Mouse (Mus musculus): Measurements from ENCODE around the gene Rnf215.

DNA sequence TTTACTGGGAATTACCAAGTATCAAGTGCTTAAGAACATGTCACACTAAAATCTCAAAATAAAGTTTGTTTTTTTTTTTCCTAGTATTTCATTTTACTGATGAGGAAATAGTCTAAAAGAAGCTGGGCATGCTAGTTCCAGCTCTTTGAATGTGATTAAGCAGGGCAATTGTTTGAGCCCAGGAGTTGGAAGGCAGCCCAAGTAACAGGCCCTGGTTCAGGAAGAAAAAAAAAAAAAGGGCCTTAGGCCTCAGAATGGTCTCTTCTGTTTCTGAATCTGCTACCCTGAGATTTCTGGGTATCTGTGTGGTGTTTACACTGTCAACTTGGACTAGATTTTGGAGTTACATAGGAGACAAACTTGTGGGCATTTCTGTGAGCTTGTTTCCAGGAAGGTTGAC lies 48.5 kb downstream of the Rnf215 start:
- TF ChIP-seq POLR2A (IDR thresholded peaks at IDR 0.05; ENCODE audit: low read depth, low read length) = no peak
- TF ChIP-seq CTCF (conservative IDR thresholded peaks at IDR 0.05; ENCODE audit: insufficient read depth, insufficient read length, low read depth, low read length) = no peak
